Mouse (Mus musculus) kidney, postnatal 25 days (tissue): Measurements from ENCODE around the gene Ggt7.
A peak's percentile ranks its signal among the peaks of the same experiment; 100 is the strongest.
"Not testable (repeated sequence)": the region's sequence is repeated elsewhere in the genome, so short reads cannot be mapped to it uniquely, and the experiment has no call there.

Source experiments
- DNase-seq, 2 experiments: peaks; one replicate each; pipeline ENCODE4 v3.0.0; 2021; ENCODE audit warnings: mixed read lengths in 2 of 2

Gene Ggt7

GRCm38 (mm10) chr2:155507721-155508470, 10.1 kb downstream of the Ggt7 start:
- DNase-seq, result no peak

- no peak for DNase-seq
Measured at GRCm38 (mm10) chr2:155505811-155506210, 12.2 kb downstream of the Ggt7 start.

GRCm38 (mm10) chr2:155504440-155505355, 13.3 kb downstream of the Ggt7 start:
- peak; percentile 23 to 78 for DNase-seq

GRCm38 (mm10) chr2:155502596-155502995, 15.4 kb downstream of the Ggt7 start:
- no peak for DNase-seq

GRCm38 (mm10) chr2:155490998-155491397, 27.0 kb downstream of the Ggt7 start:
- DNase-seq, result no peak

- peak; percentile 77 to 92 for DNase-seq
Measured at GRCm38 (mm10) chr2:155482021-155482420, 36.0 kb downstream of the Ggt7 start.

GRCm38 (mm10) chr2:155473570-155474088, 44.4 kb downstream of the Ggt7 start, which contains the start of gene Ncoa6:
Ncoa6 (minus strand) TSS chr2:155473894.
- peak; percentile 71 to 85 for DNase-seq

- DNase-seq, result peak; percentile 43 to 72
Measured at GRCm38 (mm10) chr2:155472671-155473569, 45.1 kb downstream of the Ggt7 start.

- no peak for DNase-seq
Measured at GRCm38 (mm10) chr2:155466861-155467260, 51.2 kb downstream of the Ggt7 start.

GRCm38 (mm10) chr2:155453591-155453990, 64.4 kb downstream of the Ggt7 start:
- no peak for DNase-seq

- no peak for DNase-seq
Measured at GRCm38 (mm10) chr2:155451256-155451655, 66.8 kb downstream of the Ggt7 start.

GRCm38 (mm10) chr2:155447906-155448305, 70.1 kb downstream of the Ggt7 start:
- not testable (repeated sequence) for DNase-seq

- no peak for DNase-seq
Measured at GRCm38 (mm10) chr2:155443446-155443845, 74.6 kb downstream of the Ggt7 start.

GRCm38 (mm10) chr2:155442916-155443315, 75.1 kb downstream of the Ggt7 start:
- DNase-seq, result no peak
